In the genomic region with DNA sequence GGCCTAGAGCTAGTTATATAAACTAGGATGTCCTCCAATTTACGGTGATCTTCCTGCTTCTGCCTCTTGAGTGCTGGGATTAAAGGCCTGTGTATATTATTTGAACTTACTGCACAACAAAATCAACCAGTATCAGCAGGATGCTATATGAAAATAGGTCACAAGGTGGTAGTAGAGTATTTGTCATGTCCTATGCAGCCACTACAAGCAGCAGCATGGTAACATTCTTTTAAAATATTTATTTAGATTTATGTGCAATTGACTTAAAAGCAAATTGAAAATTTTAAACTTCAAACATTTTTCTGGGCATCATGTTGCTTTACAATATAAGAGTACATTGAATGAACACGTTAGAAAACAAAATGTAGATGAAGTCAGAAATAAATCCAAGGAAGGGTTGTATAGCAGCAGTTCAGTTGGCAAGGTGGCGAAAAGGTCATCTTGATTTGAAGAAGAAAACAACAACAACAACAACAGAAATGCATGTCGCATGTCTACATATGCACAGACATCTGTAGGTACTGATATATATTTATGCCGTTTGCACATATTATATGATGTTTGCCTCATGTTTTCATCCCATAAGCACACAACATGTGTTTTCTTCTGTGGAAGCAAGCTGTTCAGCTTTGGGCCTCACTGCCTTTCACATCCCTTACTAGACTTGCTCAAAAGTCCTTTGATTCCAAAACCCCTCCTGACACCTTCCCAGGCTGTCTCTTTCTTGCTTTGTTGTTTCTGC, we compare ENCODE assay signal across 9 mouse cellular contexts.
DNase-seq lines count a peak whose midpoint lies in the region; ATAC-seq and TF ChIP-seq lines count a peak whose summit lies in the region.
"Had no signal": no experiment of that assay in that cellular context is flagged by ENCODE, and none has a peak within 500 bp of the region (broad histone marks: within the 10 kb centered on the region; RNA-seq: fewer than 3 reads in every experiment).

No protein-coding gene starts in this region.

- H3K4me1 ChIP-seq in G1E (ENCODE audit: insufficient read depth, low read depth, low read length) = no peaks in the 10 kb centered on the region

- no peak overlapping the region for H3K4me3 ChIP-seq in G1E (ENCODE audit: low read depth, low read length)

- no peak for TF ChIP-seq CTCF in G1E (IDR thresholded peaks at IDR 0.05; ENCODE audit: low read depth, low read length)

- H3K9me3 ChIP-seq in G1E (replicated peaks) = no peaks in the 10 kb centered on the region

- H3K36me3 ChIP-seq in G1E (replicated peaks) = no peaks in the 10 kb centered on the region

- no peaks in the 10 kb centered on the region for H3K27me3 ChIP-seq in G1E (ENCODE audit: insufficient read depth, low read length)

- DNase-seq in layer of hippocampus, adult 11-12 months (ENCODE audit: low spot score) = peak; percentile 6
- DNase-seq in layer of hippocampus, postnatal 10 days (ENCODE audit: low spot score in 2 of 2) = no peak
- no peak for DNase-seq in G1E (ENCODE audit: low spot score)
- DNase-seq in adipocyte (ENCODE audit: low spot score) = peak; percentile 57
- peak; percentile 3 for DNase-seq in induced T-regulatory cell, adult 2 months (ENCODE audit: low read depth)
- DNase-seq in urinary bladder, adult 2 months (ENCODE audit: low spot score) = no peak
- DNase-seq in ovary, adult 18-20 months (ENCODE audit: low spot score) = no peak
- DNase-seq: lung, postnatal 14 days had no signal

- peak; percentile 32; the same call in 1 of the 2 replicates for ATAC-seq in G1E (ENCODE audit: extremely low read depth, insufficient number of reproducible peaks, low FRiP score, poor library complexity, severe bottlenecking)
- ATAC-seq: activated CD4-positive, CD25-positive, alpha-beta regulatory T cell, adult 4 months had no signal

Comparison
In these comparisons a context has a peak if more than half of its experiments do, and no peak if none do; other contexts are left out.
1. DNase-seq: peak in layer of hippocampus, adult 11-12 months (single experiment), adipocyte (single experiment) and induced T-regulatory cell, adult 2 months (single experiment); none in layer of hippocampus, postnatal 10 days (0 of 2), G1E (single experiment), urinary bladder, adult 2 months (single experiment) and ovary, adult 18-20 months (single experiment).